Mouse (Mus musculus) ES-E14 (cell line): ENCODE measurements around the gene Mymk. TPM values are rescaled to one million over a fixed set of nuclear protein-coding genes. Genes with fewer than 3 reads are reported as not detected.
A peak's percentile ranks its signal among the peaks of the same experiment; 100 is the strongest.

Experiments used
- DNase-seq: peaks from one replicate; pipeline ENCODE4 v3.0.0-alpha.2; 2013; ENCODE audit warnings: low read depth, low spot score
- H3K27ac ChIP-seq: 2 replicates; pipeline ENCODE4 v1.5.1; 2012; ENCODE audit warnings: low read depth, mild to moderate bottlenecking, low read length, moderate library complexity, mixed read lengths; ENCODE audit not compliant: poor library complexity, insufficient read depth, severe bottlenecking
- H3K36me3 ChIP-seq: 2 replicates; pipeline ENCODE4 v1.6.1; 2012; ENCODE audit warnings: mild to moderate bottlenecking, low read length, moderate library complexity, mixed read lengths; ENCODE audit not compliant: control insufficient read depth, poor library complexity, insufficient read depth, severe bottlenecking
- H3K4me1 ChIP-seq, 2 experiments: fragments of 150-350 bp in 1 of 2; sonication (generic) in 1 of 2; 2 replicates each; pipeline ENCODE4 v1.6.1; 2012; ENCODE audit warnings: low read length in 2 of 2, mild to moderate bottlenecking in 1 of 2, mixed read lengths in 1 of 2; ENCODE audit not compliant: control insufficient read depth in 2 of 2, insufficient read depth in 2 of 2, poor library complexity in 1 of 2
- H3K4me3 ChIP-seq, 2 experiments: fragments of 150-350 bp in 1 of 2; sonication (generic) in 1 of 2; 2 replicates each; pipeline ENCODE4 v1.5.1; 2012; ENCODE audit warnings: low read length in 2 of 2, low read depth in 1 of 2, mild to moderate bottlenecking in 1 of 2, mixed read lengths in 1 of 2; ENCODE audit not compliant: insufficient read depth in 1 of 2, poor library complexity in 1 of 2, severe bottlenecking in 1 of 2
- H3K9ac ChIP-seq: 2 replicates; pipeline ENCODE4 v1.6.1; 2012; ENCODE audit warnings: low read depth, mild to moderate bottlenecking, low read length, mixed read lengths; ENCODE audit not compliant: poor library complexity, insufficient read depth, severe bottlenecking
- H3K9me3 ChIP-seq: fragments of 150-350 bp; sonication (generic); 2 replicates; pipeline ENCODE4 v1.6.1; 2012; ENCODE audit warnings: low read depth, mild to moderate bottlenecking, low read length; ENCODE audit not compliant: control insufficient read depth, insufficient read depth
- CHD2 ChIP-seq: IDR thresholded peaks from 2 replicates; pipeline ENCODE4 v1.6.1; 2014; ENCODE audit warnings: mild to moderate bottlenecking, low read depth, low read length, inconsistent platforms
- HCFC1 ChIP-seq: IDR thresholded peaks from 2 replicates; pipeline ENCODE4 v1.6.1; 2012; ENCODE audit warnings: low read length, inconsistent platforms, borderline replicate concordance; ENCODE audit not compliant: insufficient read depth
- MAFK ChIP-seq: IDR thresholded peaks from 2 replicates; pipeline ENCODE4 v1.6.1; 2014; ENCODE audit warnings: mild to moderate bottlenecking, low read depth, low read length, inconsistent platforms; ENCODE audit not compliant: insufficient read depth
- ZC3H11A ChIP-seq: IDR thresholded peaks from 2 replicates; pipeline ENCODE4 v1.6.1; 2012; ENCODE audit warnings: low read depth, mild to moderate bottlenecking, inconsistent platforms, low read length, borderline replicate concordance
- ZNF384 ChIP-seq: IDR thresholded peaks from 2 replicates; pipeline ENCODE4 v1.6.1; 2012; ENCODE audit warnings: low read depth, low read length, inconsistent platforms
- in situ Hi-C, 2 experiments: fragments of 600-800 bp; cut with MboI; formaldehyde crosslinking; loops; one replicate each; pipeline ENCODE4 v1.15.1; 2025; ENCODE audit warnings: low sequenced_read_pairs in 2 of 2, inconsistent platforms in 1 of 2; ENCODE audit not compliant: unreplicated experiment in 2 of 2
- total RNA-seq: library from RNA; depleted of rRNA; stranded (reverse); fragments of 300-350 nt; gene quantifications from 2 replicates; pipeline ENCODE4 v1.2.3, GENCODE M21; 2012

Mymk gene
- total RNA-seq, 1 experiment = not detected

GRCm38 (mm10) chr2:27032361-27032760 is 39.6 kb downstream of the Mymk start:
- TF ChIP-seq HCFC1 (no peak), ZNF384 (no peak), MAFK (no peak), ZC3H11A (no peak), CHD2 (no peak)
- H3K9me3 ChIP-seq = no peaks in the 10 kb centered on the region
- in situ Hi-C loops = no loop called here

DNA sequence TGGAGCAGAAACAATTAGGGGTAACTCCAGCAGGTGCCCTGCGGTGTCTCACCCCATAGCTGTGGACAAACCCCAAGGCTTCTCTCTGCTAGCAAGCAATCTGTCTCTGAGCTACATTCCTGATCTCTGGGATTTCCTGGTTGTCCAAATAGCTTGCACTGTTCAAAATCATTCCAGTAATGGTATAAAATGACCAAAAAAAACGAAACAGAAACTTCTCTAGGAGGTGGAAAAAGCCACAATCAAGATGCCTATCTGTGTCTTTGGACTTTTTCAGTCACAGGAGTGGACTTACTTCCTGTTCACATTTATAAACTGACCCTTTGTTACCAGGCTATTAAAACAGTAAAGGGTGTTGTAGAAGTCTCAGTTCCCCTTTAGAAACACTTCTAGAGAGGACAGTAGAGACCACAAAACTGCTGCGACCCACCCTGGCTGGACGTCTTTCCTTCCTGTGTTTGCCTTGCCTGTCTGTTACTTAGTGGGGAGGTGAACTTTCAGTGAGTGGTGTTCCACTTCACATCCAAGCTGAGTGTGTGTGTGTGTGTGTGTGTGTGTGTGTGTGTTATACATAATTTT is 43.5 kb downstream of the Mymk start:
- H3K27ac ChIP-seq = no peak overlapping the region

More at GRCm38 (mm10) chr2:27032361-27032760, 39.6 kb downstream of the Mymk start:
- H3K4me3 ChIP-seq = no peak overlapping the region
- no peak overlapping the region for H3K27ac ChIP-seq
- DNase-seq = no peak
- peaks cover 1 to 5% of the 10 kb centered on the region in 2 experiments; a peak in 2 of 4 replicates for H3K4me1 ChIP-seq
- no peak overlapping the region for H3K9ac ChIP-seq
- no peaks in the 10 kb centered on the region for H3K36me3 ChIP-seq

GRCm38 (mm10) chr2:27027618-27028436 is 44.2 kb downstream of the Mymk start, which contains the start of gene Slc2a6:
Gene Slc2a6 (minus strand): TSS chr2:27027998.
- H3K4me3 ChIP-seq = peak within 1 kb of the TSS in 1 of 2 experiments; percentile 56; a peak in 2 of 4 replicates
- H3K27ac ChIP-seq = no peak within 1 kb of the TSS
- TF ChIP-seq CHD2 (no peak), MAFK (no peak), HCFC1 (no peak), ZC3H11A (no peak), ZNF384 (no peak)
- no peaks in the 10 kb centered on the region for H3K36me3 ChIP-seq
- in situ Hi-C loops = no loop called here
- H3K9me3 ChIP-seq = no peaks in the 10 kb centered on the region
- H3K9ac ChIP-seq = no peak within 1 kb of the TSS
- DNase-seq = peak; percentile 67
- peaks cover 1 to 3% of the 10 kb centered on the region in 2 experiments; a peak in 1 of 4 replicates for H3K4me1 ChIP-seq

More for the DNA sequence above, 43.5 kb downstream of the Mymk start:
- in situ Hi-C loops = no loop called here
- TF ChIP-seq HCFC1 = no peak
- no peak for TF ChIP-seq ZNF384
- TF ChIP-seq MAFK = no peak
- no peak for TF ChIP-seq ZC3H11A
- TF ChIP-seq CHD2 = no peak
- H3K4me3 ChIP-seq = no peak overlapping the region; a peak in 1 of 4 replicates
- H3K9ac ChIP-seq = no peak overlapping the region
- H3K9me3 ChIP-seq = no peaks in the 10 kb centered on the region
- no peaks in the 10 kb centered on the region for H3K36me3 ChIP-seq
- DNase-seq = no peak
- H3K4me1 ChIP-seq = peaks cover 1 to 3% of the 10 kb centered on the region in 2 experiments; a peak in 1 of 4 replicates

DNA sequence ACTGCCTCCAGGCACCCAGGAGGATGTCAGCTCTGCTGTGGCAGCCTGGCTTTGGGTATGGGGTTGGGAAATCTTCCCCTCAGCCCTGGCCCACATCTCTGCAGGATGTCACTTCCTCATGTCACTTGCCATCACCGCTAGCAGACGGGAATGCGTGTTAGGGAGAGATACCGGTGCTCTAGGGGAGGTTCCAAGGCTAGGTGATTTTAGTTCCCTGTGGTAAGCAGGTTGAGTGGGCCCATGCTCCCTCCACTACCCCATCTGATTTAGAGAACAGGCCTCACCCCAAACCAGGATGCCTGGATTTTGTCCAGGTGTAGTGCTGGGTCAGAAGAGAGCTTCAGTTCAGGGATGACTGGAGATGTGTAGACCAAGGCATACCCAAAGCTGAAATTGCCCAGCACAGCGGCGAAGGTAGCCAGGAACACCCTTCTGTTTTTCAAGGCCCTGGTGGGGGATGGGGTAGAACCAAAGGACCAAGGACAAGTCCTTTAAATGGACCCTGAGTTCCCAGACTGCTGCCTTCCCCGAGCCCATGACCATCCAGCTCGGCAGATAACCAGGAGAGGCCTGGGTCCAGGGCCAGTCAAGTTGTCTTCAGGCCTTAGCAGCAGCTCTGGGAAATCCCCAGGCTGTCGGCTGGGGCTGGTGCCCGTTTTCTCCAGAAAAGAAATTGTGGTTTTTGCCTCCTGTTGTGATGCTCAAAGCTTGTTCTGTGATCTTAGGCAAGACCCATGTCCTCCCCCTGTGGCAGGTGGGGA is 44.9 kb downstream of the Mymk start:
- no peak for TF ChIP-seq HCFC1
- no peak for TF ChIP-seq MAFK
- no peak for TF ChIP-seq ZC3H11A
- no peak for TF ChIP-seq ZNF384
- no peak for TF ChIP-seq CHD2
- no peak overlapping the region for H3K4me3 ChIP-seq
- H3K9ac ChIP-seq = no peak overlapping the region
- DNase-seq = no peak
- no peaks in the 10 kb centered on the region for H3K9me3 ChIP-seq
- no peak overlapping the region for H3K27ac ChIP-seq
- no peaks in the 10 kb centered on the region for H3K36me3 ChIP-seq
- H3K4me1 ChIP-seq = peaks cover under 1 to 3% of the 10 kb centered on the region in 2 experiments; a peak in 1 of 4 replicates
- in situ Hi-C loops = no loop called here
